Mouse (Mus musculus) liver, embryonic 14.5 days (tissue): ENCODE measurements at regions not wholly inside any gene's neighbourhood (a gene's known extent, or its start where the extent isn't known, plus 50 kb on each side); places are given as distances from the start of the nearest gene placed in this dataset.

Experiments
- ATAC-seq: fragments of 200-750 bp; cut with Nextera tagmentation; 2 replicates; pipeline ENCODE4 v1.8.0; 2017; ENCODE audit warnings: moderate number of reproducible peaks, mild to moderate bottlenecking, moderate library complexity; ENCODE audit not compliant: insufficient read depth
- DNase-seq, 3 experiments: peaks; one replicate each; pipeline ENCODE4 v3.0.0-alpha.2; 2012 to 2013; ENCODE audit warnings: low read depth in 3 of 3, low spot score in 3 of 3
- H3K27ac ChIP-seq: fragments of 300-500 bp; sonication (generic); 2 replicates; pipeline ENCODE4 v1.5.1; 2014; ENCODE audit warnings: moderate library complexity, mild to moderate bottlenecking, control low read depth, inconsistent platforms
- H3K27me3 ChIP-seq: fragments of 300-500 bp; sonication (generic); 2 replicates; pipeline ENCODE4 v1.6.1; 2014; ENCODE audit warnings: mild to moderate bottlenecking, low read length, moderate library complexity; ENCODE audit not compliant: control insufficient read depth, insufficient read depth
- H3K36me3 ChIP-seq: fragments of 300-500 bp; sonication (generic); replicated peaks from 2 replicates; pipeline ENCODE4 v1.6.1; 2014; ENCODE audit warnings: low read depth; ENCODE audit not compliant: control insufficient read depth, insufficient read depth
- H3K4me1 ChIP-seq, 2 experiments: fragments of 200-500 bp in 1 of 2; fragments of 300-500 bp in 1 of 2; sonication (generic) in 1 of 2; replicated peaks; 2 replicates each; pipeline ENCODE4 v1.6.1; 2012 to 2014; ENCODE audit warnings: antibody characterized with exemption in 1 of 2, inconsistent platforms in 1 of 2, low read length in 1 of 2; ENCODE audit not compliant: control insufficient read depth in 2 of 2, insufficient read depth in 2 of 2
- H3K4me2 ChIP-seq: fragments of 300-500 bp; sonication (generic); 2 replicates; pipeline ENCODE4 v1.6.1; 2014; ENCODE audit warnings: low read depth, mild to moderate bottlenecking, control low read depth, moderate library complexity
- H3K4me3 ChIP-seq, 2 experiments: fragments of 200-500 bp in 1 of 2; fragments of 300-500 bp in 1 of 2; sonication (generic) in 1 of 2; 2 replicates each; pipeline ENCODE4 v1.5.1; 2012 to 2014; ENCODE audit warnings: low read depth in 2 of 2, low read length in 2 of 2, mild to moderate bottlenecking in 2 of 2, control low read depth in 1 of 2, inconsistent platforms in 1 of 2, moderate library complexity in 1 of 2; ENCODE audit not compliant: insufficient read depth in 1 of 2
- H3K9ac ChIP-seq: fragments of 300-500 bp; sonication (generic); replicated peaks from 2 replicates; pipeline ENCODE4 v1.6.1; 2014; ENCODE audit warnings: mild to moderate bottlenecking, control low read depth, moderate library complexity
- H3K9me3 ChIP-seq: fragments of 300-500 bp; sonication (generic); 2 replicates; pipeline ENCODE4 v1.6.1; 2016; ENCODE audit warnings: low read length, mixed read lengths; ENCODE audit not compliant: control insufficient read depth
- CTCF ChIP-seq: IDR thresholded peaks from 2 replicates; pipeline ENCODE4 v1.5.1; 2016; ENCODE audit warnings: antibody characterized with exemption, low read depth, control low read depth
- EP300 ChIP-seq: IDR thresholded peaks from 2 replicates; pipeline ENCODE4 v1.6.1; 2016; ENCODE audit warnings: antibody characterized with exemption, low read depth
- WGBS: fragments of 180-500 bp; shearing (Covaris S2); extraction: QIAGEN DNeasy Blood & Tissue Kit; methylation state at CpG from one replicate; pipeline ENCODE4 v1.1.7; 2014; ENCODE audit not compliant: insufficient replicate concordance; 5-methylcytosine and 5-hydroxymethylcytosine counted together

GRCm38 (mm10) chr4:56082411-56082810, 550.1 kb upstream of the Klf4 start:
- H3K27ac ChIP-seq, result no peak overlapping the region
- WGBS, result 58% methylated on average over 5 of the region's 5 CpGs
- H3K27me3 ChIP-seq, result no peaks in the 10 kb centered on the region
- no peak for DNase-seq
- H3K4me3 ChIP-seq, result no peak overlapping the region
- no peaks in the 10 kb centered on the region for H3K9me3 ChIP-seq
- H3K4me2 ChIP-seq, result no peak overlapping the region
- H3K9ac ChIP-seq, result no peak overlapping the region
- ATAC-seq, result no peak
- TF ChIP-seq CTCF, result no peak
- H3K36me3 ChIP-seq, result no peaks in the 10 kb centered on the region
- H3K4me1 ChIP-seq, result no peaks in the 10 kb centered on the region

- Histone ChIP-seq H3K36me3 (no peaks in the 10 kb centered on the region), H3K27ac (no peak overlapping the region), H3K27me3 (no peaks in the 10 kb centered on the region), H3K4me2 (no peak overlapping the region), H3K9ac (no peak overlapping the region), H3K9me3 (no peaks in the 10 kb centered on the region), H3K4me3 (no peak overlapping the region), H3K4me1 (no peaks in the 10 kb centered on the region)
- no peak for TF ChIP-seq CTCF
- TF ChIP-seq EP300, result no peak
- 44% methylated on average over 3 of the region's 3 CpGs for WGBS
- no peak for DNase-seq
- ATAC-seq, result no peak
These were observed 548.7 kb upstream of the Klf4 start for GRCm38 (mm10) chr4:56080960-56081359.

GRCm38 (mm10) chr4:56070664-56071334, 538.5 kb upstream of the Klf4 start:
- ATAC-seq, result no peak

GRCm38 (mm10) chr4:56068859-56069258, 536.6 kb upstream of the Klf4 start:
- no peaks in the 10 kb centered on the region for H3K4me1 ChIP-seq
- ATAC-seq (no peak), DNase-seq (no peak)
- no peak for TF ChIP-seq CTCF
- TF ChIP-seq EP300, result no peak
- H3K36me3 ChIP-seq, result no peaks in the 10 kb centered on the region
- H3K4me2 ChIP-seq, result no peak overlapping the region
- H3K9ac ChIP-seq, result no peak overlapping the region
- no peak overlapping the region for H3K27ac ChIP-seq
- H3K27me3 ChIP-seq, result no peaks in the 10 kb centered on the region
- WGBS, result 55% methylated on average over 4 of the region's 4 CpGs
- H3K4me3 ChIP-seq, result no peak overlapping the region
- H3K9me3 ChIP-seq, result no peaks in the 10 kb centered on the region

More at GRCm38 (mm10) chr4:56070664-56071334, 538.5 kb upstream of the Klf4 start:
- Histone ChIP-seq H3K27ac (no peak overlapping the region), H3K36me3 (no peaks in the 10 kb centered on the region), H3K4me1 (no peaks in the 10 kb centered on the region), H3K4me2 (no peak overlapping the region), H3K27me3 (no peaks in the 10 kb centered on the region), H3K9me3 (no peaks in the 10 kb centered on the region), H3K9ac (no peak overlapping the region), H3K4me3 (no peak overlapping the region)
- no peak for DNase-seq
- 47% methylated on average over 6 of the region's 6 CpGs for WGBS
- TF ChIP-seq CTCF, result no peak
- no peak for TF ChIP-seq EP300

- H3K27me3 ChIP-seq, result no peaks in the 10 kb centered on the region
- WGBS, result 67% methylated on average over 4 of the region's 4 CpGs
- DNase-seq, result no peak
- no peaks in the 10 kb centered on the region for H3K9me3 ChIP-seq
- H3K4me2 ChIP-seq, result no peak overlapping the region
- no peak overlapping the region for H3K27ac ChIP-seq
- H3K4me1 ChIP-seq, result no peaks in the 10 kb centered on the region
- H3K4me3 ChIP-seq, result no peak overlapping the region
- no peaks in the 10 kb centered on the region for H3K36me3 ChIP-seq
- no peak overlapping the region for H3K9ac ChIP-seq
- TF ChIP-seq EP300 (no peak), CTCF (no peak)
- ATAC-seq, result no peak
These were observed 532.4 kb upstream of the Klf4 start for GRCm38 (mm10) chr4:56064657-56065056.
